Mouse (Mus musculus): ENCODE results near the gene Bub1b. TPM values are rescaled to one million over a fixed set of nuclear protein-coding genes. Genes with fewer than 3 reads are reported as not detected.

The Bub1b gene
- total RNA-seq (2015) = 38.1 and 42.7 TPM in 2 replicates
- 123 and 126 TPM in 2 replicates for total RNA-seq (2017)

DNA sequence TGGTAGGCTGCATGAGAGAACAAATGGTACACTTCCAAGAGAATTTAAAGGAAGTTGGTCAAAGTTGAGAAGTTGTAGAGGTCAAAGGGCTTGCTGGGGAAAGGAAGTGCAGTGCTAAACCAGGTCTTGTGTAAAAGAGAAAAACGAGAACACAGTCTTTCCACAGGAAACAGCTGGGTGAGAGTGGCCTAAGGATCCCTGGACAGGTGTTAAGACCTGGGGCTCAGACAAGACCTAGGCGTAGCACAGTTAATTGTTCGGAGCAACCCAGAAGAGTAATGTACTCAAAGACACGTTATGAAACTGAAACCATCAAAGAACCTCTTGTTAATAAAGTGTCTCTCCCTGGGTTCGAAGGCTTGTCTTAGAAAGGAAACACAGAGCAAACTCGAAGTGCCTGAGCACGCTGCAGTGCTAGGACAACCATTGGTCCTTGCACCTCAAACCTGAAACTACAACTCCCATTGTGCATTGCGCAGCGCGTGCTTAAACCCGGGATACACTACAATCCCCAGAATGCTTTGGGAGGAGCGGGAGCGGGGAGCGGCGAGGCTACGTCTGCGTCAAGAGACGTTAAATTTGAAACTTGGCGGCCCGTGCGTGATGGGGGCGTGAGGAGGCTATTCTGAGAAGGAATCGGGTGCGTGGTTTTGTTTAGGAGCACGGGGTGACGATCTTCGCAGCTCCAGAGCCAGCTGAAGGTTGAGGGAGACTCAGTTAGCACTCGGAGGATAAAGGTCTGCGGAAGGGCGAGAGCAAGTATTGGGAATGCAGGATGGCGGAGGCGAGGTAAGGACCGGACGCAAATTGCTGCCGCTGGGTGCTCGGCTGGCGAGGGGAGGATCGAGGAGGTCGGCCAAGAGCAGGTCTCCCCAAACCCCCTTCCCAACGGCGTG lies at the start of gene Bub1b:
TSS of gene Bub1b (plus strand) at position 539 of the 896 bp plus-strand sequence.
- ATAC-seq (replicated peaks; ENCODE audit: poor library complexity) = peak; percentile 98

GRCm38 (mm10) chr2:118548421-118549221 lies 49.4 kb upstream of the Bub1b start:
- no peak for ATAC-seq (replicated peaks; ENCODE audit: poor library complexity)

DNA sequence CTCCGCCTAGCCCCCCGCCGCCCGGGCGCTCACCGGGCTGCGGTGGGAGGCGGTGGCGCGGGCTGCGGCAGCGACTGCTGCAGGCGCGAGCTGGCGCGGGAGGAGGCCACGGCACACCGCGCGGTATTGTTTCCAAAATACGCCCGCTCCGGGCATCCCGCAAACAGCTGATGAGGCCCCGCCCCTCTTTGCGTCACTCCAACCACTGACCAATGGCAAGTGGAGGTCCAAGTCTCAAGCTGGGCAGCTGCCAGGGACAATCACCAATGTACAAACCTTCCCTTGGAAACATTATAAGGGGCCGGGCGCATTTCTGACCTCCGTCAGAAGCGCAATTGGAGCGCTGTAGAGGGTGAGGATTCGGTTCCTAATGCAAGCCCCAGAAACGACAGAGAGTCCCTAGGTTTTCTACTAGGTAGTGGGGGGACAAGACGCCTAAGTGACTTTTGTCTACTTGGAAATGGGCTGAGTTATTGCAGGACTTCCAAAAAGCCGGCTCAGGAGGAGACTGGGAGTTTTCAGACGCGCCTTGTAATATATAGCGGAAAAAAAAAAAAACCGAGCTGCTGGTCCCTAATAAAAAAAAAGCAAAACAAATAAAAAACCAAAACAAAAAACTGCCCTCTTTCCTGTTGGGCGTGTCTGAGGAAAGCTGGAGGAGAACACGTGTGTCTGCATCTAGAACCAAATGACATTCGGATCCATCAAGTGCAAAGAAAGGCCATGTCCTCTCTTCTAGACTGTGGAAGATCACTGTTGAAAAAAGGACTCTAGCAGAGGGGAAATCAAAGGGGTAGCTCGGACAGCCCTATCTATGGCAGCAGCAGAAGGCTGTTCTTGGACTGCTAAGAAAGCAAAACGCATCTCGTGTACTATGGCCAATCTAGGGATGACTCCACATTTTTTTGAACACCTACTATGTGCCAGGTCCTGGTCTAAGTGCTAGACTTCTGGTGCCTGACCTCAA lies 48.2 kb upstream of the Bub1b start, which contains the start of gene Bmf:
TSS of gene Bmf (minus strand) at position 181 of the 967 bp plus-strand sequence.
- ATAC-seq (replicated peaks; ENCODE audit: poor library complexity) = peak; percentile 62

- no peak for ATAC-seq (replicated peaks; ENCODE audit: poor library complexity)
These were observed 46.4 kb upstream of the Bub1b start for GRCm38 (mm10) chr2:118551606-118552005.

- peak; percentile 83 for ATAC-seq (replicated peaks; ENCODE audit: poor library complexity)
These were observed 43.5 kb upstream of the Bub1b start for GRCm38 (mm10) chr2:118554356-118554990.

DNA sequence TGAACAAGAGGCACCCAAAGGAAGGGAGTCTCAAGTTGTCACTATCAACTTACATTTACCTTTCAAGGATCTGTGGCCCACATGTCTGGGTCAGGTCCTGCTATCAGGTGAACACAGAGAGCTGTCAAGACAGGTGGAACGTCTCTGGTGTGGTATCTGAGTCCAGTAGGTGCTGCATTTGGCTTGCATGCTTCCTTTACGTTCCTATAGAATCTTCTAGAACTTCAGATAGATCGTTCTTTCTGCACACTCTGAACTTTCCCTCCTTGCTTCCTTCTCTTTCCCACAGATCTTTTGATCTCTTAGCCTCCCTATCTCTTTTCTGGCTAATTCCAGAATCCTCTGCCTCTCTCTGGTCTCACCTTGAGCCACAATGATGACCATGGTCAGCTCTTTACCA lies 39.6 kb upstream of the Bub1b start:
- no peak for ATAC-seq (replicated peaks; ENCODE audit: poor library complexity)

GRCm38 (mm10) chr2:118562015-118562414 lies 36.0 kb upstream of the Bub1b start:
- 0 out of 2 replicates have a peak, but pooled peaks have one; percentile 23 for ATAC-seq (replicated peaks; ENCODE audit: poor library complexity)

DNA sequence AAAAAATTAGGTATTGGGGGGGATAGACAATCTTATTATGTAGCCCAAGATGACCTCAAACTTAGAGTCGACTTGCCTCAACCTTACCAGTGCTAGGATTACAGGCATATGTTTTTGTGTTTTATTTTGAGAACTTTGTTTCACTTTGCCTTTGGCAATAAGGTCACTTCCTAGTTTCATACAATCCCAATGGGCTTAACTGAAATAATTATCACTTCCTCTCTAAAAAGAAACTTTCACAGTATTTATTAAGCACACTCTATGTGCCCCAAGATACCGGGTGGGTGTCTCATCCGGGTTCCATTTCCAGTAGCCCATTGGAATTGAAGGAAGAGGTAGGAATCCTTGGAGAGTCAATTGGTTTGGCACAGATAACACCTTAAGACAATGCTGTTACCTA lies 35.6 kb upstream of the Bub1b start:
- ATAC-seq (replicated peaks; ENCODE audit: poor library complexity) = peak; percentile 50

- peak; percentile 86 for ATAC-seq (replicated peaks; ENCODE audit: poor library complexity)
These were observed 30.8 kb upstream of the Bub1b start for GRCm38 (mm10) chr2:118567179-118567578.

DNA sequence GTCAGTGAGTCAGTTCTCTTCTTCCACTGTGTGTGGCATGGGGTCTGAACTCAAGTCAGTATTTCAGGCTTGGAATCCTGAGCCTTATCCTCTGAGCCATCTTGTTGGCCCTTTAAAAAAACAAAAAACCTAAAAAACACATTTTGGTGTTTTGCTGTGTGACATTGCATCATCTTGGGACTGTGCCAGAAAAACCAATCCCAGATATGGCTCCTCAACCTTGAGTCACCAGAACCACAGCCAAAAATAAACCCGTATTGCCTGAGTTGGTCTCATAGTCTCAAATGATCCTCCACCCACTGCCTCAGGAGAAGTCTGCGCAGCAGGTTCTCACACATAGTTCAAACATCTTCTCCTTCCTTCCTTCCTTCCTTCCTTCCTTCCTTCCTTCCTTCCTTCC lies 27.1 kb upstream of the Bub1b start:
- peak; percentile 24; the same call in 1 of the 2 replicates for ATAC-seq (replicated peaks; ENCODE audit: poor library complexity)

GRCm38 (mm10) chr2:118572183-118572836 lies 25.7 kb upstream of the Bub1b start:
- no peak for ATAC-seq (replicated peaks; ENCODE audit: poor library complexity)

GRCm38 (mm10) chr2:118573135-118573534 lies 24.9 kb upstream of the Bub1b start:
- ATAC-seq (replicated peaks; ENCODE audit: poor library complexity) = peak; percentile 55

DNA sequence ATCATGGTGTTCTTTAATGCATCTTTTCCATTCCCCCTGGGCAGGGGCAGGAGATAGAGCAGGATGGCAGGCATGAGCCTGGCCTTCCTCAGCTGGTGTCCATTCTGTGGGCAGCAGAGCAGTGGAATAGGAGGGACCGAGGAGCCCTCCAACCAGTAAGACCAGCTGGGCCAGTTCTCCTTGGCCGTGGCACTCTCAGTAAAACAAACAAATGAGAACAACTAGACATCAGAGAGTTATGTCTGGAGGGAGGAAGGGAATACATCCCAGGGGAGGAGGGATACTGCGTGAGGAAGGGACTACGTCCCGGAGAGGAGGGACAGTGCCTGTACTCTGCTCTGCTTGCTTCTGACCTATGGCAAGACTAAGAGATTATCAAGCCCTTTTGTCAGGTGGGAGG lies 12.0 kb upstream of the Bub1b start:
- ATAC-seq (replicated peaks; ENCODE audit: poor library complexity) = no peak

DNA sequence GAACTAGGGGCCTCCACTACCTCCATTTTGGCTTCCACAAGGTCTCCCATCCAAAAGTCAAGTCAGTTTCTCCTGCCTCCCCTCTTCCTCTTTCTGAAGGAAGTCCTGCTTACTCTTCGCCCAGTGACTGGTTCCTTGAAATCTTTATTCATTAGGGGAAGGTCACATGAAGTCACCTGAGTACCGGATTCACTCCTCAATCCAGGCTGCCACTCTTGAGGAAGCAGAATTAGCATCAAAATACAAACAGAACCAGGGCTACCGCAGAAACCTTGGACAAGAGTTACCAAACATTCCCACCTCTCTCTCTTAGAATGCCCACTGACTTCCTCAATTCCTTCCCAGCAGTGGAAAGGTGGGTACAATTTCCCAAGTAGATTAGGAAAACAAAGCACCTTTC lies 10.3 kb upstream of the Bub1b start:
- ATAC-seq (replicated peaks; ENCODE audit: poor library complexity) = no peak

- ATAC-seq (replicated peaks; ENCODE audit: poor library complexity) = peak; percentile 79
These were observed 6.9 kb upstream of the Bub1b start for GRCm38 (mm10) chr2:118591083-118591482.

DNA sequence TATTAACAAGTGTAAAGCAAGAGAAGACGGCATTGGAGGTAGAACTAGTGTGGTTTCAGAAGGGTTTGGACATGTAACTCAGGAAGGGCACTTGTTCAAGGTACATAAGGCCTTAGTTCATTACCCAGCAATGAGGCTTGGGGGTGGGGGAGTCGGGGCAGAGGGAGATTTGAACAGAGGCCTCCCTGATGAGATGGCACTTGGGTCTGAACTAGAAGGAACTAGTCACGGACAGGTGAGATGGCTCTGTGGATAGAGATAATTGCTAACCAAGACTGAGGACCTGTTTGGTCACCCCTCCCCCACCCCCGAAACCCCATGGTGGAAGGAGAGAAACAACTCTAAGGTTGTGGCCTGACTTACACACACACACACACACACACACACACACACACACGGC lies 1.1 kb downstream of the Bub1b start:
- ATAC-seq (replicated peaks; ENCODE audit: poor library complexity) = no peak

DNA sequence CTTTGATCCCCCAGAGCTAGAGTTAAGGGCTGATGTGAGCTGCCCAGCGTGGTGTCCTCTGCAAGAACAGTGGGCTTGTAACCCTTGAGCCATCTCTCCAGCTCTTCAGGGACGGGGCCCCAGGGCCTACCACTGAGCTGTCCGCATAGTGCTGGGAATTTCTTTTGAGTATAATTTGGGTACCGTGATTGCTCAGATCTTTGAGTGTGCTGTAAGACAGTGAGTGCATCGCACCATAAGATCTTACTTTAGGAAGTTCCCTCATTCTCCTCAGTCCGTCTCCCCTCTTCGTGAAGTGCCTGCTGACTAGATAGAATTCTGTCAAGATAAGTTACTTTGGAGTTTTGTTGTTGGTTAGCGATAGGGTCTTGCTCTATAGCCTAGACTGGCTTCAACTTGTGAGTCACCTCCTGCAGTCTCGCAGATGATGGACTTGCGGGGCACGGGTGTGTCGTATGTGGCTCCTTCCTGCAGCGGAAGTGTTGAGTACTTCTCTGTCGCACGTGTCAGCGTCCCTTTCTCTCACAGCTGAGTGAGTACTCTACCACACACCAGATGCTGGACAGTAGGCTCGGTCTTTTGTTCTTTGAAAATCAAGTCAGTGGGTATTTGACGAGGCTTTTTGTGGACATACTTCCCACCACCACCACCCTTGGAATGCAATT lies 3.7 kb downstream of the Bub1b start:
- no peak for ATAC-seq (replicated peaks; ENCODE audit: poor library complexity)

GRCm38 (mm10) chr2:118604091-118604490 lies 6.1 kb downstream of the Bub1b start:
- ATAC-seq (replicated peaks; ENCODE audit: poor library complexity) = no peak

DNA sequence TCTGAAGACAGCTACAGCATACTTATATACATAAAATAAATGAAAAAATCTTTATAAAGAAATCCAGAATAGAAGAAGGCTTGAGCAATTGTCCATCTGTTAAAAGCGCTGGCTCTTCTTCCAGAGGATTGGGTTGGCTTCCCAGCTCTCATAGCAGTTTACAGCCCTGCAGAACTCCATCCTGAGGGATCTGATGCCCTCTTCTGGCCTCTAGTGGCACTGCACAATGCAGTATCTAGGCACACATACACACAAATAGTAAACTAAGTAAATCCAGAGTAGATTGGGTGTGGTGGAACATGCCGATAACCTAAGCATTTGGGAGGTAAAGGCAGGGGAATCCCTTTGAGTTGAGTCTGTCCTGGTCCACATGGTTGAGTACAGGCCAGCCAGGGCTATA lies 8.0 kb downstream of the Bub1b start:
- peak; percentile 94 for ATAC-seq (replicated peaks; ENCODE audit: poor library complexity)
